ENCODE assay signal across 20 mouse cellular contexts in genomic region chr2:147429607-147430356, GRCm38 (mm10).
DNase-seq lines count a peak whose midpoint lies in the region; ATAC-seq and TF ChIP-seq lines count a peak whose summit lies in the region.
"Had no signal": no experiment of that assay in that cellular context is flagged by ENCODE, and none has a peak within 500 bp of the region (broad histone marks: within the 10 kb centered on the region; RNA-seq: fewer than 3 reads in every experiment).

No protein-coding gene starts in this region.

- H3K27me3 ChIP-seq in intestine, embryonic 16.5 days (replicated peaks; ENCODE audit: control insufficient read depth, insufficient read depth, low read length): no peaks in the 10 kb centered on the region
- no peaks in the 10 kb centered on the region for H3K27me3 ChIP-seq in intestine, embryonic 15.5 days (replicated peaks)
- H3K27me3 ChIP-seq in limb, embryonic 12.5 days: peaks cover 3% of the 10 kb centered on the region; the same call in 1 of the 2 replicates
- H3K27me3 ChIP-seq: embryonic facial prominence, embryonic 15.5 days; heart, embryonic 15.5 days; liver, embryonic 13.5 days; megakaryocyte, embryonic 14.5 days; Patski had no signal

- 3% methylated on average over 1 of the region's 1 CpGs for WGBS in intestine, embryonic 16.5 days
- WGBS in intestine, embryonic 15.5 days: 15% methylated on average over 1 of the region's 1 CpGs
- 9% methylated on average over 1 of the region's 1 CpGs for WGBS in limb, embryonic 12.5 days

- TF ChIP-seq POLR2A in brain, embryonic 14.5 days (IDR thresholded peaks at IDR 0.05; ENCODE audit: borderline replicate concordance, extremely low read depth, insufficient read depth, insufficient read length, poor library complexity, severe bottlenecking): no peak

- H3K27ac ChIP-seq in intestine, embryonic 16.5 days (ENCODE audit: low read length): no peak overlapping the region
- H3K27ac ChIP-seq in intestine, embryonic 15.5 days: no peak overlapping the region
- H3K27ac ChIP-seq in limb, embryonic 12.5 days: no peak overlapping the region
- H3K27ac ChIP-seq: embryonic facial prominence, embryonic 15.5 days; heart, embryonic 15.5 days; liver, embryonic 13.5 days; stomach, postnatal 0 days had no signal

- no peaks in the 10 kb centered on the region for H3K4me1 ChIP-seq in intestine, embryonic 16.5 days (ENCODE audit: control insufficient read depth, insufficient read depth, low read length)
- H3K4me1 ChIP-seq in intestine, embryonic 15.5 days (replicated peaks): no peaks in the 10 kb centered on the region
- H3K4me1 ChIP-seq in limb, embryonic 12.5 days (replicated peaks): 0 out of 2 replicates have a peak, but pooled peaks cover 7% of the 10 kb centered on the region
- H3K4me1 ChIP-seq: embryonic facial prominence, embryonic 15.5 days; heart, embryonic 15.5 days; liver, embryonic 13.5 days; megakaryocyte, embryonic 14.5 days had no signal

- TF ChIP-seq CTCF in brain, embryonic 14.5 days (IDR thresholded peaks at IDR 0.05; ENCODE audit: borderline replicate concordance, extremely low read depth, insufficient read depth, insufficient read length): no peak

- DNase-seq in embryo, embryonic 10 days (ENCODE audit: low spot score): peak; percentile 48
- no peak for DNase-seq in embryo, embryonic 9.5 days (ENCODE audit: extremely low spot score)
- peak; percentile 56 for DNase-seq in brain, embryonic 14.5 days (ENCODE audit: low read depth)
- DNase-seq in ovary, postnatal 10 days (ENCODE audit: low spot score): no peak
- no peak for DNase-seq in layer of hippocampus, adult 9-10 months (ENCODE audit: low spot score)
- DNase-seq: cerebellum, postnatal 10 days; liver, embryonic 13.5 days; retina, postnatal 1 day; spleen, adult 18-20 months; thymus, postnatal 36 days had no signal

- H3K4me2 ChIP-seq in intestine, embryonic 16.5 days (ENCODE audit: low read depth, low read length): no peak overlapping the region
- H3K4me2 ChIP-seq in intestine, embryonic 15.5 days (replicated peaks): no peak overlapping the region
- H3K4me2 ChIP-seq in limb, embryonic 12.5 days: no peak overlapping the region
- H3K4me2 ChIP-seq: embryonic facial prominence, embryonic 15.5 days; heart, embryonic 15.5 days; liver, embryonic 13.5 days had no signal

- 0 out of 2 replicates have a peak, but pooled peaks have one; percentile 16 for ATAC-seq in intestine, embryonic 16.5 days
- no peak for ATAC-seq in intestine, embryonic 15.5 days
- peak; percentile 57; the same call in 1 of the 2 replicates for ATAC-seq in limb, embryonic 12.5 days (ENCODE audit: insufficient number of reproducible peaks, insufficient read depth, low FRiP score, low TSS enrichment, low read depth)
- ATAC-seq: inflammation-experienced regulatory T-cells, adult 6 months; lung, postnatal 0 days; Patski had no signal

- H3K4me3 ChIP-seq in intestine, embryonic 16.5 days (ENCODE audit: low read length): no peak overlapping the region
- H3K4me3 ChIP-seq in intestine, embryonic 15.5 days (replicated peaks): no peak overlapping the region
- H3K4me3 ChIP-seq in limb, embryonic 12.5 days (replicated peaks): no peak overlapping the region
- H3K4me3 ChIP-seq: embryonic facial prominence, embryonic 15.5 days; heart, embryonic 15.5 days; liver, embryonic 13.5 days; megakaryocyte, embryonic 14.5 days had no signal

- H3K9me3 ChIP-seq in intestine, embryonic 16.5 days (ENCODE audit: control insufficient read depth, low read length): no peaks in the 10 kb centered on the region
- H3K9me3 ChIP-seq in intestine, embryonic 15.5 days: no peaks in the 10 kb centered on the region
- no peaks in the 10 kb centered on the region for H3K9me3 ChIP-seq in limb, embryonic 12.5 days
- H3K9me3 ChIP-seq: embryonic facial prominence, embryonic 15.5 days; heart, embryonic 15.5 days; liver, embryonic 13.5 days; megakaryocyte, embryonic 14.5 days had no signal

- H3K9ac ChIP-seq in intestine, embryonic 16.5 days (ENCODE audit: low read depth, low read length): no peak overlapping the region
- H3K9ac ChIP-seq in intestine, embryonic 15.5 days: no peak overlapping the region
- H3K9ac ChIP-seq in limb, embryonic 12.5 days (replicated peaks): no peak overlapping the region
- H3K9ac ChIP-seq: embryonic facial prominence, embryonic 15.5 days; heart, embryonic 15.5 days; liver, embryonic 13.5 days had no signal

- no peaks in the 10 kb centered on the region for H3K36me3 ChIP-seq in intestine, embryonic 16.5 days (ENCODE audit: control insufficient read depth, insufficient read depth, low read length)
- no peaks in the 10 kb centered on the region for H3K36me3 ChIP-seq in intestine, embryonic 15.5 days
- H3K36me3 ChIP-seq in limb, embryonic 12.5 days: no peaks in the 10 kb centered on the region
- H3K36me3 ChIP-seq: embryonic facial prominence, embryonic 15.5 days; heart, embryonic 15.5 days; liver, embryonic 13.5 days had no signal

Comparison
In these comparisons a context has a peak if more than half of its experiments do, and no peak if none do; other contexts are left out.
1. DNase-seq: peak in embryo, embryonic 10 days (single experiment) and brain, embryonic 14.5 days (single experiment); none in embryo, embryonic 9.5 days (single experiment), ovary, postnatal 10 days (single experiment) and layer of hippocampus, adult 9-10 months (single experiment).